Mouse (Mus musculus) ovary, postnatal 10 days (tissue): Measurements from ENCODE around the gene Gm49661.

Experiments used
- DNase-seq: peaks from one replicate; pipeline ENCODE4 v3.0.0; 2022; ENCODE audit warnings: low spot score

Gm49661 gene

DNA sequence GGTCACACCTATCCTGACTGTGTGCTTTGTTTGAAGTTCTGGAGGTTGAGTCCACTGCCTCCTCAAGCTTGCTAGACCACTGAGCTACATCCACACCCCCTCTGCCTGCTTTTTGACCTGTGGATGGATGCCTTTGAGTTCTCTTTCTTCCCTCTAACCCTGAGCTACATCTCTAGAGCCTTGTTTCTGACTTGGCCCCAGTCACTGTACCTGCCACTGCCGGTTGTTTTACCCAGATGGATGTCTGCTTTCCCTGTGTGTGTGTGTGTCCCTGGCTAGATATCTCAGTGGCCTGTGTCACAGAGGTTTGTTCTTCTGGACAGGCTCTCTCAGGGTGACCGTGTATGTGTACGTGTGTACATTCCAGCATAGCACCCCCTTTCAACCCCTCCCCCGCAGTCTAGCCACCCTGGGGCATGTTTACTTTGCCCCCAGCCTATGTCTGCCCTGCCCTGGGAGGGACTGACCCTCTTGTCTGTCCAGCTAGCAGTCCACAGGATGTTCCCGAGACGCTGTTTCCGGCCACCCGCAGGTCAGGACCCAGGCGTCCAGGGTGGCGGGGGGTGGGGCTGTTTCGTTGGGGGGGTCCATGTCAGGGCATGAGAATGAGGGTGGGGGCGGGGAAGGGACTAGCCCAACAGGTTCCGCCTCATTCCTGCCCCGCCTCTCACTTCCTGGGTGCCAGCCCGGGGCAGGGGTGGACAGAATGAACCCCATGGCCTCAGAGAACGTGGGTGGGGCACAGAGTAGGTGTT, 15.2 kb upstream of the Gm49661 start:
- no peak for DNase-seq

DNA sequence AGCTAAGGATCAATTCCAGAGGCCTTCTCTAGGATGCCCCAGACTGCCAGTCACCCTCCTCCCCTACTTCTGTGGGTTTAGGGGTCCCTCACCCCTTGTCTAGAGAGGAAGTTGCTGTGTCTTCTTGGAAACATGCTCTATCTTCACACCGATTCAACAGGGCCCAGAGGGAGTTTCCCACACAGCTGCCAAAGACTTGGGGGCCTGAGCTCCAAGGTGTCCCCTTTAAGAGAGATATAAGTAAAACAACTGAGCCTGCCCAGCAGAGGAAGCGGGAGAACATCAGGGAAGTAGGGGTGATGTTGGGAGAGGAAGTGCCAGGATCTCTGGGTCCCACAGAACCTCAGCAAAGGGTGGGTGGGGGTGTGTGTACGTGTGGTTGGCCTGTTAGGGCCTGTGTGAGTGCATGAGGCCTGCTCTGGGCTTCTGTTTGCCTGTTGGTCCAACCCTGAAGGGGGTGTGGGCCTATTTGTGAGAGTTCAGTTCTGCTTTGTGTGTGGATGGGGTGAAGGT, 13.3 kb upstream of the Gm49661 start:
- no peak for DNase-seq

DNA sequence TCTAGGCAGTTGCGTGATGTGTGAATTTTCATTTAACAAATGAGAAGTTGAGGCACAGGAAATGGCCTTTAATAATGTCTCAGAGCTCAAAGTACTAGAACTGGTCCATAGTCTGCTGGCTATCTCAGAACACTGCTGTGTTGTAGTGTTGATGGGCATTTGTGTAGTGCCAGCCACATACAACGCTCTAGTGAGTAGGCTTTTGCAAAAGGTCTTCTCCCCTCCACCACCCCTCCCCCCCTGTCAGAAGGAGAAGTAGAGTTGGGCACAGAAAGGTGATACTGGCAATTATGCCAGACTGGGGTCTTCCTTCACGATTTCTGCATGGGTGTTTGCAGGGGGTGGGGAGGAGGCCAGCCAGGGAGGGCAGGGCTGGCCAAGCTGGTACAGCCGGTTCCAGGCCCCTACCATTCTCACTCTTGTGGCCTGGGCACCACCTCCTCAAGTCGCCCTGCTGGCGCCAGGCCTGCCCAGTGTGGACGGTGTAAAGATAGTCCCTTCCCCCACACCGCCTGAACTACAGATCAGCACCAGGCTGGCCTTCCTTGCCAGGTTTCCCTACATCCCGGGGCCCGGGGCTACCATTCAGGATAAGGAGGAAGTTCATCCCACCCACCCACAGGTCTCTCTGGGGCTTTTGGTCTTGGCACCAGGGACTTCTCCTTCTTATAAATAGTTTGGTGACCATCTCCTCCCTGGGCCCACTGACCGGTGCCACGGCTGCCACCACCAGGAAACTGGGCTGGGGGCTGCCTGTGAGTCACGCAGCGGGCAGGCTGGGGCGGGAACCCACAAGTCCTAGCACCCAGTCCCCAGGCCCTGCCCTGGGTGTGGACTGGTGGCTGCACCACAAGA, 12.6 kb upstream of the Gm49661 start:
- no peak for DNase-seq

GRCm38 (mm10) chr8:84980622-84981358, 11.6 kb upstream of the Gm49661 start:
- DNase-seq: no peak

DNA sequence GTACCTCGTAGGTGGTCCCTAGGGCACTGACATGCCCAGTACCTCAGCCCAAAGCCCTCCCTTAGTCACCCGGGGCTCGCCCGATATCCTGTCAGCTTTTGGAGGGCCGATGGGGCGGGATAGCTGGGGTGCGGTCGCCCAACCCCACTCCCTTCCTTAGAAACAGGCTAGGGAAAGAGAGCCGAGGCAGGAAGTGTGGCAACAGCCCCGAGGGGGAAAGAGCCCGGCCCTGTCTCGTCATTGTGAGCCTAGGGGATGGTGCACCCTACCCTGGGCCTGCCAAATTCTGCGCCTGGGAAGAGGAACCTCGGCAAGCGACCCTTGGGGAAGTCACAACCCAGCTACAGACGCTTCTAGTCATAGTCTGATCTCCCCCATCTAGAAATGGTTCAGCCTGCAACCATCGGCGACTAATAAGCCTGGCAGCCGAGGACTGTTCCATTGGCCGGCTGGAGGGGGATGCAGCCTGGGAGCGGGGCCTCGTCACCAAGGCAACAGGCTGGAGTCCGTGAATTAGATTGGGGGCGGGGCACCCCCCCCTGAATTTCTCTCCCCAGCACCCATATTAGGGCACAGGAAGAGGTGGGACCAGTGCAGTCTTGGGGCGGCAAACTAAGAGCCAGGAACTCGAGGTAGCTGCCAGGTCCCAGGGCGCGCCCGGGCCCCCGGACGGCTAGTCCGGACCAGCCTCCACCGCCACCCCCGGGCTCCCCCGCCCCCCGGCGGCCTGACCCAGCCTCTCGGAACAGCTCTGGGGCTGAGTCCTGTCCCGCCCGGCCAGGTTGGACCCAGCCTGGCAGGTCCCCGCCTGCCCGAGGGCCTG, 10.6 kb upstream of the Gm49661 start:
- DNase-seq: peak; percentile 76

- DNase-seq: peak; percentile 94
These were observed 9.2 kb upstream of the Gm49661 start, which contains the start of gene Junb for GRCm38 (mm10) chr8:84978248-84978940. Gene Junb (minus strand): TSS chr8:84978718.

DNA sequence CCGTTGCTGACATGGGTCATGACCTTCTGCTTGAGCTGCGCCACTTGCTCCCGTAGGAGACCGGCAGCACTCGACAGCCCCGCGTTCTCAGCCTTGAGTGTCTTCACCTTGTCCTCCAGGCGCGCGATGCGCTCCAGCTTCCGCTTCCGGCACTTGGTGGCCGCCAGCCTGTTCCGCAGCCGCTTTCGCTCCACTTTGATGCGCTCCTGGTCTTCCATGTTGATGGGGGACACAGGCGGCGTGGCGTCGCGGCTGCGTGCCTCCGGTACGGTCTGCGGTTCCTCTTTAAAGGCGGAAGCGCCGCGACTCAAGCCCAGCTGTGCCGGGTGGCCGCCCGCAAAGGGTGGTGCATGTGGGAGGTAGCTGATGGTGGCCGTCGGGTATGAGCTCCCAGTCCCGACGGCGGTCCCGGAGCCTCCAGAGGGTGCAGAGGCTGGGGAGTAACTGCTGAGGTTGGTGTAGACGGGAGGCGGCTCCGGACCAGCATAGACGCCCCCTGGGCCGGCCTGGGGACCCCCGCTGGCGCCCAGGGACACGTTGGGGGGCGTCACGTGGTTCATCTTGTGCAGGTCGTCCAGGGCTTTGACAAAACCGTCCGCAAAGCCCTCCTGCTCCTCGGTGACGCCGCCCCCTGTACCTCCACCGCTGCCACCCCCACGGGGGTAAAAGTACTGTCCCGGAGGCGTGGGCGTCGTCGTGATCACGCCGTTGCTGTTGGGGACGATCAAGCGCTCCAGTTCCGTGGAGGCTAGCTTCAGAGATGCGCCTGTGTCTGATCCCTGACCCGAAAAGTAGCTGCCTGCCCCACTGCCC, 8.4 kb upstream of the Gm49661 start:
- DNase-seq: no peak

DNA sequence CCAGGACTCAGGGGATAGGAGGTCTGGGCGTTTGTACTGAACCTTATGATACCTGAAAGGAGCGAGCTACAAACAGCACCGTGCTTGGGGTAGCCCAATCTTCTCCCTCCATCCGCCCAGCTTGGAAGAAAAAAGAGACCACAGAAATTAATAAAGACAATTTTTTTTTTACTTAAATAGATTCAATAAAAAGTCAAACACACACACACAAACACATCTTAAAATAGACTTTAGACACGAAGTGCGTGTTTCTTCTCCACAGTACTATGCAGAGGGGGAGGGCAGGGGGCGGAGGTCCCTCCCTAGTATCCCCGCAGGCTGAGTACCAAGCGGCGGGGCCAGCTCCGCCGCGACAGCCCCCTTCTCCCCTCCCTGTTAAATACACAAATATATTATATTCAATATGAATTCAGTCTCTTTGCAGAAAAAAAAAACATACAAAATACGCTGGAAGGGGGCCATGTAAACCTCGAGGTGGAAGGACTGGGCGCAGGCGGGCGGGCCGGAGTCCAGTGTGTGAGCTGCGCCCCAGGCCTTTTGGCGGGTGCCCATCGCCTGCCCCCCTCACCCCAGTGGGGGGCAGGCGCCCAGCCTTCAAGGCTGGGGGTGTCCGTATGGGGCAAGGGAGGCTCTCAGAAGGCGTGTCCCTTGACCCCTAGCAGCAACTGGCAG, 7.7 kb upstream of the Gm49661 start:
- DNase-seq: no peak

DNA sequence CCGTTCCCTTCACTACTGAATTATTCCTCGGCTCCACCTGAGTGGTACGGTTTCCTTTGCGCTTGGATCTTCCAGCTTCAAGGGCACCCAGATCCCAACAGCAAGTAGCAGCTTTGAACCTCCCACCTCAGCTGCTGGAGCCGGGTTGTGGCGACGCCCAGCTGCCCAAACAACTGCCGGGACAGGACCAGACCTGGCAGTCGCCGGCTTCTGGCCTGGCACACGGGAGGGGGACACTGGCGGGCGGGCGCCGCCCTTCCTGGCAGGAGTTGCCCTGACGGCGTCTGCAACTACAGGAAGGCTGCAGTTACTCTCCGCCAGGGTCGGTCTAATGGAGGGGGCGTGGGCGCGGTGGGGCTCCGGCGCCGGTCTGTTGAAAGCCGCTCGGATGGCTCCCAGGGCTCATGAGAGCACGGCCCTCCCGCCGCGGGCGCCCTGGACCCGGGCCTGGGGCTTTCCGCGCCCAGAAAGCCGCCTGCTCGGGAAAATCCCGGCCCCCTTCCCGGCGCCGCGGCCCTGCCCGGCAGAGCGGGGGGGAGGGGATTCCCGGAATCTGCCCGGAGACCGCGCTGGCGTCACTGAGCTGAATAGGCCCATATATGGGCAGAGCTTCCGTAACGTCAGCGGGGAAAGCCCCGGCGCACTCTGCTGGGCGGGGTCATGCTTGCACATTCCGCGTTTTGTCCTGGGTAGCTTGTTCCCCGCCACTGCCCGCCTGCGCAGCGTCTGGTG, 7.0 kb upstream of the Gm49661 start:
- peak; percentile 80 for DNase-seq

DNA sequence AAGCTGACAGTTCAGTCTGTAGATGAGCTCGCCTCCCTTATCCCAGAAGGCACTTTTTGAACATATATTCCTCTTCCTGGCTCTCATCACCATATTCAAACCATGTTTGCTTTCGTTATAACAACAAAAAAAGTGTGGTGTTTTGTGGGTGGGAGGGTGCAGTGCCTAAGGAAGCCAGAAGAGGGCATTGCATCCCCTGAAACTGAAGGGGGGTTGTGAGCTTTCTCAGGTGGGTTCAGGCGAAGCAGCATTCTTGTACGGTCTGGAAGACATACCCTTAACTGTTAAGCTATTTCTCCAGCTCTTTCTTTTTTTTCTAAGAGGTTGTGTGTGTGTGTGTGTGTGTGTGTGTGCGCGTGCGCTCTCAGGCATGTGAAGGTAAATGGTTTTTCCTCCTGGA, 6.2 kb upstream of the Gm49661 start:
- DNase-seq: no peak

- no peak for DNase-seq
These were observed 5.4 kb upstream of the Gm49661 start for GRCm38 (mm10) chr8:84974543-84975142.

- no peak for DNase-seq
These were observed 4.7 kb upstream of the Gm49661 start for GRCm38 (mm10) chr8:84973803-84974542.

DNA sequence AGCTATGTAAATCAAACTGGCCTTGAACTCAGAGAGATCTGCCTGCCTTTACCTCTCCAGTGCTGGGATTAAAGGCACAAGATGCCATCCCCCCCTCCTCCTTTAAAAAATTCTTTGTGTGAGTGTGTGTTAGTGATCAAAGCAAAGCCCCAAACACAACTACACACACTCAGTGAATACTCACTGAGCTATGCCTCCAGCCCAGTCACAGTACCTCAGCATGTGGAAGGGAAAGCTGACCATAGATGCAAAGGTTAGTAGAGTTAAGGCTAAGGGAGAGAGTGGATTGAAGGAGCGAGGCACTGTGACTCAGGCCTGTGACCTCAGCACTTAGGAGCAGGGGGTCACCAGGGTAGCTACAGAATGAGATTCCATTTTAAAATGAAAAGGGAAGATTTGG, 3.8 kb upstream of the Gm49661 start:
- DNase-seq: no peak

- DNase-seq: no peak
These were observed 1.7 kb upstream of the Gm49661 start for GRCm38 (mm10) chr8:84970913-84971312.

- no peak for DNase-seq
These were observed 1.0 kb upstream of the Gm49661 start for GRCm38 (mm10) chr8:84970135-84970790.

- no peak for DNase-seq
These were observed 583 bp downstream of the Gm49661 start for GRCm38 (mm10) chr8:84968650-84969049.
